Mouse (Mus musculus) adipocyte (in vitro differentiated cells): ENCODE results near the gene Zfp239.

Source experiments
- DNase-seq: peaks from one replicate; pipeline ENCODE4 v3.0.0-alpha.2; 2016; ENCODE audit warnings: low spot score

Gene Zfp239

DNA sequence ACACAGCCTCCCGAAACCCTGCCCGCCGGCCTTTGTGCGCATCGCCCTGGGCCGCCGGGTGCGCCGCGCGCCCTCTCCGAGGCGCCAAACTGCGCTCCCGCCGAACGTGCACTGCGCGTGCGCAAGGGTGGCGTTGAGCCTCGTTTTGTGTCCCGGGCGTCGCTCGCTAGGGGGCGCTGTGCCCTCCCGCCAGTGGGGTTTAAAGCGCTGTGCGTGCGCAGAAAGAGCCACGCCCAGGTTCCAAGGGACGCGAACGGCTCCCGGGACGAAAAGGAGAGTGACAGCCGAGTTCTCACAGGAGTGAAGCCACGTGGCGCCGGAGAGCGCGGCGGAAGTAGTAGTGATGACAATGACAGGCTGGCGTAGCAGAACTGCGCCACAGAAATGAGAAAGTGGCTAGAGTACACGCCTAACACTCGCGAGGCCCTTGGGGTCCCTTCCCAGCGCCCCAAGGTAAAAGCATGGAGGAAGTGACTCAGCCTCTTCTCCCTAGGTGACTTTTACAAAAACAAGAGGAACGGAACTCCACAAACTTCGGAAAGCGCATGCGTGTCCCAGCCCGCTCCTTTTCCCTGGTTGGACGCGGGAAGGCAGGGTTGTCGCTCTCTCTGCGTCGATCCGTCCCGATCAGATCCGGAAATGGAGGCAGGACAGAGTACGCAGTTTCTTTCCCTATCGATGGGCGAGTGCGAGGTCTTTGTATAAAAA is 17.7 kb downstream of the Zfp239 start:
- peak; percentile 100 for DNase-seq

DNA sequence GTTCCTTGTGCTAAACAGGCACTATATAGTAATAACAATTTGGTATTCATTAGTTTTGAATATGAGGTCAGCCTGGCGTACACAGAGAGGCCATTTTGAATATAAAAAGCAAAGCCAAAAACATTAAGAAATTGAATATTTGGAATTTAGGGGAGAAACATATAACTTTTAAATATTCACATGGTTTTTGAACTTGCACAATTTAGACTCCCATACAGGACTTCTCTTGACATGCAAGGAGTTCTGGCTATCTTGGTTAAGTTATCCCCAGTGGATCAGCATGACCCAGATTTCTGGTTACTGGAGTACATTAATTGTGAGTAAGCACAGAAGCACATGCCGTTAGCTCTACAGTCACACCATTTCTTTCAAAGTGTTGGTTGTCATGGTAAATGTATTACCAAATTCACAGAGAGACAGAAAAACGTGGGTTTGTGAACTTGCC is 18.5 kb downstream of the Zfp239 start:
- peak; percentile 74 for DNase-seq

DNA sequence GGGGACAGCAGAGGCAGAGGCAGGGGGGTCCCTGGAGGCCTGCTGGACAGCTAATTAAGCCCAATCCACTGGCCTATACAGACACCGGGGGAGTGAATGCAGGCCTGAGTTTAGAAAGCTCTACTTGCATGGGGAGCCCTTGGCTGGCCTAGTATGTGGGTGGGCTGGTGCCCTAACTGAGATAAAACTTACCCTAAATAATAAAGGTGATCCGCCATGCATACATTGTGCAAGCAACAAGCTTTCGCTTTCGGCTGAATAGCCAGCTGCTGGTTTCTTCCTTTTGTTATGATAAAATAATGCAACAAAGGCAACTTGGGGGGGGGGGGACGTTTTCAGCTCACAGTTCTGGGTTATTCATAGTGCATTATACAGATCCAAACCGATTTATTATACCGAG is 19.3 kb downstream of the Zfp239 start:
- no peak for DNase-seq

DNA sequence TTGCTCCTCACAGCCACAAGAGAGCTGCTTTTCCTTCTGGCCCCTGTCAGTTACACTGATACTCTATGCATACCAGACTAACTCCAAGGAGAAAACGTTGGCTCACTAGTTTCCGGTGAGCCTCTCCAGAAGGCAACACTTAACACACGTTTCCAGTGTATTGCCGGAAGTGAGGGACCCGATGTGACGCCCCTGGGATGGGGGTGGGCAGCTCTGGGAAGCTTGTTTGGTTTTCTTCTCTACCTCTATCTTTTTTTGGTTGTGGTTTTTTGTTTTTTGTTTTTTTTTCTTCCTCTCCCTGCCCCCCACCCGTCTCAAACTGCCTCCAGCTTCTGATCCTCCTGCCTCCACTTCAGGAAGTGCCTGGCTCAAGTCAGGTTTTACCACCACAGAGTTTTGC is 20.1 kb downstream of the Zfp239 start:
- no peak for DNase-seq

DNA sequence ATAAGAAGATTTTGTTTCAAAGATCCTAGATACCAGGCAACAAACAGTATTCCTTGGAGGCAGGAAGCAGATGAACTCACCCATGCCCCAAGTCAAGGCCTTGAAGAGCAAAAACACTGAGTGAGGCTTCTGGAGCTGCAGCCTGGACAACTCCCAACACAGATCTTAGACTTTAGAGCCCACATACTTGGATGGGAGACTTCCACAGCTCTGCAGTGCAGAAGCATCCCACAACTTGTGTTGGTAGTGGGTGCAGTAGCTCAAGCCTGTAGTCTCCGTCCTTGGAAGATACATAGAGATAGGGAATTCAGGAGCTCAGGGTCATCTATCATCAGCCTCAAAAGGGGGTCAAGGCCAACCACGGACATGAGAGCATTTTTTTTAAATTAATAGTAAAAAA is 24.0 kb downstream of the Zfp239 start:
- DNase-seq = no peak

DNA sequence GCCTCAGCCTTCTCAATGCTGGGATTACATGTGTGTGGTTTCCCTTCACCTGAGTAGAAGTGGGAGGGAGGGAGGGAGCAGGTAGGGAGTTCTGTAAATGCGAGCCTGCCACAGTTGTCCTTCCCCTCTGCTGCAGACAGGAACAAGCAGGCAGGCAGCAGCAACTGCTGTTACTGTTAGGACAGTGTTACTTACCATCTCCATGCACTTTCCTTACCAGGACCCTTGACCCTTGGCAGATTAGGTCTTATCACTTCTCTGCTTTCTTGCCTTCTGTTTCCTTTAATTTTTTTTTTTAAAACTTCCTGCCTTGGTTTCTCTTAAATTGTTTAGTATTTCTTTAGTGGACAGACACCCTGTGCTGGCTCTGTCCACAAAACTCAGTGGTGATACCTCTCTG is 26.1 kb downstream of the Zfp239 start:
- DNase-seq = no peak

DNA sequence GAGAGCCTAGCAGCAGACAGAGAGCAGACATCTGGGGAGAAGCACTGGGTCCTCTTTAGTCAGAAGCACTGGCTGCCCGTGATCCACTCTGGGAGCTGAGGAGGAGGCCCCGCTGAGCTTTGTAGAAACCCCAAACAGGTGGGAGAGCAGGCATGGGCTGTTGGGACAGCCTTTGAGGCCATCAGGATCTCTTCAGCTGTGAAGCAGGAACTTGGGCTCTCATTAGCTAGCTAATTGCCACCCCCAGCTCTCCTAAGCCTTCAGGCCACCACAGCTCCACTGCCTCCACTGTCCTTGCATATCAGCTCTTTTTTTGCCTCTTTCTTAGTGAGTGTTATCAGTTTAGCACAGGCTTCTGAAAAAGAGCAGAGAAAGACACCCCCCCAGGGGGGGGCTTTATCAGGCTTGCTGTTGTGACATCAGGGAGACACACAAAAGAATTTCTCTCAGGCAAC is 26.8 kb downstream of the Zfp239 start:
- DNase-seq = no peak

DNA sequence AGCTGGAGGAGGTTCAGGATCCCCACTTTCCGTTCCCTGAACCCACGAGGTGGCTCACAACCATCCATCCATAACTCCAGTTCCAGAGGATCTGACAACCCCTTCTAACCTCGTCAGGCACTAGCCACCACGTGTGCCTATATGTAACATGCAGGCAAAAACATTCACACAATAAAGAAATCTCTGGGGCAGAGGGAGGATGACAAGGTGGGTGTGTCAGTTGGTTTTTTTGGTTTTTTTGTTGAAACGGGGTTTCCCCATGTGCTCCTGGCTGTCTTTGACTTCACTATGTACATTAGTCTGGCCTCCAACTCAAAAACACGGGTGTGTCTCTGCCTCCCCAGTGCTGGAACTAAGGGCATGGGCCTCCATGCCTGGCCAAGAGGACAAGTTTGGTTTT is 28.4 kb downstream of the Zfp239 start:
- no peak for DNase-seq

DNA sequence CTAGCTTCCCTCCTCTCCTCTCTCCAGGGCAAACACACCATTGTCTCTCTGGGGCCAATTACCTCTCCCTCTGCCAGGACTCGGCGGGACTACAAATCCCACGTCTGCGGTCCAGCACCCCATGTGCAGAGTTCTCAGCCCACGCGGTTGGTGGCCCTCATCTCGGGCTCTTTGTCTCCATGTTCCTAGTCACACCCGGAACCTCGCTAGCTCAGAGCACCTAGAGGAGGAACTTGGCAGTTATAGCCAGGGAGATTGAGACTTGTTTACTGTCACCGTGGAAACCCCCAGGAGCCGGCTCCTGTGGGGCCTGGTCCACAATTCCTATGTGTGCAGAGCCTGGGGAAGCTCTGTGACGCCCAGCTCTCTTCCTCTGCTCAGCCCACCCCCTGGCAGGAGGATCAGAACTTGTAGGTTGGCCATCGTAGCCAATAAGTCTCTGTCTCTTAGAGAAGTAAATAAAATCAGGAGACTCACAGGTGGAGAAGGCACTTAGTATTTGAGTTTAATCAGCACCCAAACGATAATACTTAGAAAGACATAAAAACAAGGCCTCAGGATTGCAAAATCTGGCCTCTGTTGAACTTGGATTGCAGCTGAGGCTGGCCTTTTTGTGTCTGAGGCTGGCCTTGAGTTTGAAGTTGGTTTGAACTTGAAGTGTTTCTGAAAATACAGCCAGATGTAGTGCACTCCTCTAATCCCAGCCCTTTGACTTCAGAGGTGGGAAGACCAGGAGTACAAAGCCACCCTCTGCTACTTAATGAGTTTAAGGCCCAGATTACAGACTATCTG is 29.7 kb downstream of the Zfp239 start:
- DNase-seq = no peak

DNA sequence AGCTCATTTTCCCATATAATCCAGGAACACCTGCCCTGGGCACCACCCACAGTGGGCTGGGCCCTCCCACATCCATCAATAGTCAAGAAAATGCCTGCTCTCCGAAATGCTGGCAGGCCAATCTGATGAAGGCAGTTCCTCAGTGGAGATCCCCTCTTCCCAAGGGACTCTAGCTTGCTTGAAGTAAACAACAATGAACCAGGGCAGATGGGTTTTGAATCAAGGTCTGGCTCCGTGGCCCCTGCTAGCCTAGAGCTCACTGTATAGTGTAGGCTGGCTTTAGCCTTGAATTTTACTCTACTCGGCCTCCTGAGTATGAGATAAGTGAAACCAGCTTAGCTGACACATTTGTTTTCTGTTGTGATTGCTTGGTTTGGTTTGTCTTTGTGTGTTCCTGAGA is 30.5 kb downstream of the Zfp239 start:
- DNase-seq = no peak

DNA sequence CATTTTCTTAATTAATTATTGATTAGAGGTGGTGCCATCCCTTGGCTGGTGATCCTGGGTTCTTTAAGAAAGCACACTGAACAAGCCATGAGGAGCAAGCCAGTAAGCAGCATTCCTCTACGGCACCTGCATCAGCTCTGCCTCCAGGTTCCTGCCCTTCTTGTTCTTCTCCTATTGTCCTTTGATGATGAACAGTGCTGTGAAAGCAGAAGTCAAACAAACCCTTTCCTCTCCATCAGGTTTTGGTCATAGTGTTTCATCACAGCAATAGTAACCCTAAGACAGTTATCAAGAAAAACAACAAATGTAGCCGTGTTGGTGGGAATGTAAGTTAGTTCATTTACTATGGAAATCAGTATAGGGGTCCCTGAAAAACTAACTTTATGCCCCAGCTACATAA is 31.5 kb downstream of the Zfp239 start:
- DNase-seq = no peak

DNA sequence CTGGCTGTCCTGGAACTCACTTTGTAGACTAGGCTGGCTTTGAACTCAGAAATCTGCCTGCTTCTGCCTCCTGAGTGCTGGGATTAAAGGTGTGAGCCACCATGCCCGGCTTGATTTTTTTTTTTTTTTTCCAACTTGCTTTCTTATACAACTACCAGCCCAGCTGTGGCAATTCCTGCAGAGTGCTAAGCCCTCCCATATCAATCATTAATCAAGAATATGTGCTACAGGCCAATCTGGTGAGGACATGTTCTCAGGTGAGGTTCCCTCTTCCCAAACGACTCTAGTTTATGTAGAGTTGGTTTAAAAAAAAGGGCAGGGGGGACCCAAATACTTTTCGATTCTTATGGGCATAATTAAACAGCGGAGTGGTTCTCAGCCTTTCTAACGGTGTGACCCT is 35.9 kb downstream of the Zfp239 start:
- no peak for DNase-seq

DNA sequence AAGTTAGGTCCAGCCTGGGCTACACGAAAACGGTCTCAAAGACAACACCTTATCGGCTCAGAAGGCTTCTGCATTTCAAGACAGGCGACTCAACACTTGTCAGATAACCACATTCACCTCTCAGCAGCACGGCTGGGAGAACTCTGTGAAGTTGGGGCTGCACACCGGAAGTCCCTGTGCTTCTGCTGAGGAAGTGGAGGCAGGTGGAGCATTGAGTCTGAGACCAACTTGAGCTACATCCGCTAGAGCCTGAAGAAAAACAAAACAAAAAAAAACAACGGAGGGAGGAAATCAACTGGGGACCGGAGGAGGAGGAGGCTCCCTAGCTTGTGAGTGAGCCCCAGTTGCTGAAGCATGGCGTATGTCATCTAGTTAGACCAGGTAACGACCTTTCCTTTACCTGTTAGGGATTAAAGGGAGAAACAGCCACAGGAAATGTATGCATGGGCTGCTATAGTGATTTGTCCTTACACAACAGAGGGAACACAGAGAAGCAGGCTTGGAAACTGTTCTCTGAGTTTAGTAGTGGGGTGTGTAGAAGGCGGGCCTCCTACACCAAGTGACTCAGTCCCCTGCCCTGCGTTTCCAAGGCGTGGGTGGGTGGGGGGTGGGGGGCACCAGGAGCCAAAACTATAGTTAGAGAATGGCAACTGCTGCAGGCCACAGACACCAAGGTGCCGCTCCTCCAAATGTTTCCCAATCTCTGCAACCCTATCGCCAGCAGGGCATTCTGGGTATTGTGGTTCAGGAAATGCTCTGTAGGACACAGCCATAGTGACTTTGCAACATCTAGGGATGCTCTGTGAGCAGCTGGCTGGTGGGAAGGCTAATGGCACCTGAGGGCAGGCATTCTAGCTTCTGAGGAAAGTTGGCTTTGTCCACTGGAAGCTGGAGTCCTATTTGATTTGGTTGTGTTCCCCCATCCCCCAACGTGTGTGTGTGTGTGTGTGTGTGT is 38.5 kb downstream of the Zfp239 start, which contains the start of gene Hnrnpf:
TSS of gene Hnrnpf (plus strand) at position 199 of the 955 bp plus-strand sequence.
- DNase-seq = peak; percentile 71

DNA sequence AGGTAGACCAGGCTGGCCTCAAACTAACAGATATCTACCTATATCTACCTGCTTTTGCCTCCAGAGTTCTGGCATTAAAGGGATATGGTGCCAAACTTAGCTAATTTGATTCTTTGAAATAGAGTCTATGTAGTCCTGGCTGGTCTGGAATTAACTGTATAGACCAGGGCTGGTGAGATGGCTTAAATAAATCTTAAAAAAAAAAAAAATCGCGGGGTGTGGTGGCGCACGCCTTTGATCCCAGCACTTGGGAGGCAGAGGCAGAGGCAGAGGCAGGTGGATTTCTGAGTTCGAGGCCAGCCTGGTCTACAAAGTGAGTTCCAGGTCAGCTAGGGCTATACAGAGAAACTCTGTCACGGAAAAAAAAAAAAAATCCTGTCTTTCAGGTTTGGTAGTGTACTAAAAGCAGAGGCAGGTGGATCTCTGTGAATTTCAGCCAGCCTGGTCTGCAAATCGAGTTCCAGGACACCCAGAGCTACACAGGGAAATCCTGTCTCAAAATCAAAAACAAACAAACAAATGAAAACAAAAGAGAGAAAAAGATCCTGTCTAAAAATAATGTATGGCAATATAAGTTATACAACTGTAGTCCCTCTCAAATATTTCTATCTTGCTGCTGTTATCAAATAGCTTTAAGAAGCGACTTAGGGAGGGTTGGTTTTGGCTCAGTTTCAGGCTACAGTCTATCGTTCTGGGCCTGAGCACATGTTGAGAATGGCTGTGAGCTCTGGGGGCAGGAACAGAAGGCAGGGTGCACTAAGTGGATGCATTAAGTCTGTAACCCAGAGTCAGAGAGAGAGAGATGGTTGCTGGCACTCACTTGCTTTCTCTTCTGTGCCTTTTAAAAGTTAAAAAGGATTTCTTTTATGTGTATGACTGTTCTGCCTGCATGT is 39.9 kb downstream of the Zfp239 start:
- no peak for DNase-seq

DNA sequence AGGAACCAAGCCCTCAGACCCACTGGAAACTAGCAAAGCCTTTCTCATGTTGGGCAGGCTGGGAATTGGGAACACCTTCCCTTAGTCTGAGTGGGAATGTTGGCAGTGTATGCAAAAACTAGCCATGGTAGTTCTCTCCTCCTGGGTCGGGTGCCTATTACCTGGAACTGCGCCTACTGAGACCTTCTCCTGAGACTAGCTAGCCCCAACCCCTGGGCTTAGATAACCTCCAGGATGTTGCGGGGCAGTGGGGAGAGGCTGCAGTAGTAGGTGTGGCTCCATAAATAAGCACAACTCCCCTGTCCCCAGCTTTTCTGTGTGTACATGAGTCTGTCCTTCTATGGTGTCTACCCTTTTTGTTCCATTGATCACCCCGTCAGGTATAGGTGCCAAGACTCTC is 40.7 kb downstream of the Zfp239 start:
- DNase-seq = no peak

DNA sequence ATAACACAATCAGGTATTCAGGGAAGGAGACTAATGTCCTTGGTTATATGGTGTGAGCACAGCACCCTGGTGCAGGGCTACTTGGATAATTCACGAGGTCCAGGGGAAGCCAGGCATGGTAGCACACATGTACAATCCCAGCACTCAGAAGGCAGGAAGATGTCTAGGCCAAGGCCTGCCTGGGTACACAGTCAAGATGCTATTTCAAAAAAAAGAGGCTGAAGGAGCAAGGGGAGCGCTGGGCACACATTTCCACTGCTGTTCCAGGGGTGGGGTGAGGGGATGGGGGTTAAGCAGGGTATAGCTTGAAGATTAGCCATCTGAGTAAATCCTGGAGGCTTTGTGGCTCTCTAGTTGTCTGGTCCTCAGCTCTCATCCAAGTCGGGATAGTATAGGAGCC is 41.9 kb downstream of the Zfp239 start:
- DNase-seq = no peak

DNA sequence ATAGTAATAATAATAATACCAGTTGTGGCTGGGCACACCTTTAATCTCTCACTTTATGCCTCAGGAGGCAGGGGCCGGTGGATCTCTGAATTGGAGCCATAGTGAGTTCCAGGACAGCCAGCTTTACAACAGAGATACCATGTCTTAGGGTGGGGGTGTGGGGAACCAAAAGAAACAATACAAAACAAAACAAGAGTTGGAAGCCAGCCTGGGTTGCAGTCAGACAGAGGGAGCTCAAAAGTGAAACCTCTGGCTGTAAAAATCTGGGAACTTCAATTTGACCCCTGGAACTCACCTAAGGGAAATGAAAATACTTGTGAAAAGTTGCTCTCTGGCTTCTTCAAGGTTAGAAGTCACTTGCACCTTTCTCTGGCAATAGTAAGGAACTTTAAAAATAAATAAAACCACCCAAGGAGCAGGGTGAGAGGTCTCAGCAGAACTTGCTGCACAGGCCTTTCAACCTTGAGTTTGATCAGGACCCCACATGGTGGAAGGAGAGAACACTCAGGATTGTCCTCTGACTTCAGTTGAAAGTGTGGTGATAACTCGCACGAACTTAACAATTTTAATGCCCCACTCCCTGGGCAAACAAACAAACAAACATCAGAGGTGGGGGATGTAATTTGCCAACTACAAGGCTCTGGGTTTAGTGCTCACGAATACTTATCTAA is 43.5 kb downstream of the Zfp239 start:
- peak; percentile 83 for DNase-seq

DNA sequence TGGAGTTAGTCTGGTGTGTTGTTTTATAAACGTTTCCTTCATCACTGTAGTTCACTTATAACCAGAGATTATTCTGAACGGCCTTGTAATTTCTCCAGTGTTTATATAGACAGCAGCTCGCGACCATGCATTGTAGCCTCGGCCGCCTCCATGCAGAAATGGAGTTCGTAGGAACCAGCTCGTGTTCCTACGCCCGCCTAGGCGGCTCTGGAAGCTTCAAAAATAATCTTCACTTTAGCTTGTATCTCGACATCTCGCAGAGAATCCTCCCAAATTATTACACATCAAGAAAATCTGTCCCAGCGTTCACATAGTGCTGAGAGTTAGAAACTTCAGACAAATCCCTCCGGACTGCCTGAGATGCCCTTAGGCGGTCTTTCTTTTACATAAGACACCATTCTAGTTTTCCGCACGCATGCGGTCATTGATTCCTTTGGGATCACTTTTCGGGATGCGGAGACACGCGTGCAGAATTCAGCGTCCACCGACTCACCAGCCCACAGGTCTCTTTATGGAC is 44.2 kb downstream of the Zfp239 start:
- DNase-seq = no peak

DNA sequence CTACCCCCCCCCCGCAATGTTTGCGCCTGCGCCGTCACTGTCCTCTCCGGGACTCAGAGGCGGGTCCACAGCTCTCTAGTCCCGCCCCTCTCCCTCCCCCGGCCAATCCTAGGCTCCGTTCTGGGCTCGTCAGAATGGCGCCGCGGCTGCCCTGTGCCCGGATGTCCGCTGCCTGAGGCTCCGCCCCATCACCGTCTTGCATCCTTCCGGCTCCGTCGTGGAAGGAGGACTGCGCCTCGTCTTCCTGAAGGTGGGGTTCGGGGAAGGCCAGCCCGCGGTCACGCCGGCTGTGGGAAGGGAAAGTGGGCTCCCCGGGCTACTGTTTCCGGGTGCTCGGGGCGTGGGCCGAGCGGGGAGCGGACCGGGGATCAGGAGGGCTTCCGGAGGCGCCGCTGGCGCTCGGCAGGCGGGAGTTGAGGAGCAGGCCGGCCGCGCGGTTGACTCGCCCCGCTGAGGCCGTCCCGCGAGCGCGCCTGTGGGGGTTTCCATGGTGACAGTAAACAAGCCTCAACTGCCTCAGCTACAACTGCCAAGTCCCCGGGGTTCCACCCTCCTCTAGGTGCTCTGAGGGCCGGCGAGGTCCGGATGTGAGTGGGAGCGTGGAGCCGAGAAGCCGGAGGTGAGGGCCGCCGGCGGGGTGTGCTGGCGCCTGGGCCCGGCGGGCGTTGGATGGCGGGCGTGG is 44.8 kb downstream of the Zfp239 start:
- DNase-seq = peak; percentile 99
